Mouse (Mus musculus) small intestine, adult 10 weeks (tissue): ENCODE results near the gene Nupr1l. TPM values are rescaled to one million over a fixed set of nuclear protein-coding genes. Genes with fewer than 3 reads are reported as not detected.

Experiments used
- polyA plus RNA-seq: library from polyadenylated mRNA; stranded (reverse); fragments of 350-450 nt; fragmentation: Illumina TruSeq; extraction: RNeasy Lipid Tissue Mini Kit (QIAGEN cat#74804); gene quantifications from one replicate; pipeline ENCODE4 v1.2.3, GENCODE M21; 2014; ENCODE audit warnings: low replicate concordance

Nupr1l gene
- not detected for polyA plus RNA-seq

GRCm38 (mm10) chr5:129908242-129908965 lies at the start of gene Nupr1l:
Gene Nupr1l, plus strand, starts transcription at chr5:129908540.

GRCm38 (mm10) chr5:129886911-129887636 lies 21.3 kb upstream of the Nupr1l start, which contains the start of gene Chchd2:
Gene Chchd2, minus strand, starts transcription at chr5:129887470.

GRCm38 (mm10) chr5:129895198-129896088 lies 12.9 kb upstream of the Nupr1l start, which contains the start of gene Zbed5:
Gene Zbed5, plus strand, starts transcription at chr5:129895723.

GRCm38 (mm10) chr5:129898449-129898848 lies 9.9 kb upstream of the Nupr1l start, which contains the start of gene Phkg1:
Gene Phkg1, minus strand, starts transcription at chr5:129898549.

GRCm38 (mm10) chr5:129941495-129942045 lies 33.2 kb downstream of the Nupr1l start, which contains the start of gene Vkorc1l1:
Gene Vkorc1l1, plus strand, starts transcription at chr5:129941970.

Other genes with a start within 250 kb of the Nupr1l start
- gene Zfp11, start 238.4 kb upstream of the Nupr1l start, polyA plus RNA-seq: 1.4 TPM
- not detected for gene Sept14, start 200.0 kb upstream of the Nupr1l start, polyA plus RNA-seq
- gene Mrps17, start 193.0 kb upstream of the Nupr1l start, polyA plus RNA-seq: 45.0 TPM
- gene Nipsnap2, start 183.5 kb upstream of the Nupr1l start, polyA plus RNA-seq: 28.0 TPM
- gene Psph, start 121.1 kb upstream of the Nupr1l start, polyA plus RNA-seq: 1.3 TPM
- 0.71 TPM for gene Sumf2, start 61.6 kb upstream of the Nupr1l start, polyA plus RNA-seq
- gene Chchd2, start 21.1 kb upstream of the Nupr1l start, polyA plus RNA-seq: 598 TPM
- gene Zbed5, start 12.8 kb upstream of the Nupr1l start, polyA plus RNA-seq: 0.52 TPM
- gene Phkg1, start 10.0 kb upstream of the Nupr1l start, polyA plus RNA-seq: 0.30 TPM
- 70.7 TPM for gene Vkorc1l1, start 33.4 kb downstream of the Nupr1l start, polyA plus RNA-seq
- gene Gusb, start 94.5 kb downstream of the Nupr1l start, polyA plus RNA-seq: 9.5 TPM
- 2.0 TPM for gene Asl, start 120.7 kb downstream of the Nupr1l start, polyA plus RNA-seq
- gene Crcp, start 120.8 kb downstream of the Nupr1l start, polyA plus RNA-seq: 8.9 TPM
- 6.3 TPM for gene Tpst1, start 164.8 kb downstream of the Nupr1l start, polyA plus RNA-seq
- 0.33 TPM for gene Kctd7, start 236.3 kb downstream of the Nupr1l start, polyA plus RNA-seq